Mouse (Mus musculus) cerebellum, adult 2 months (tissue): ENCODE measurements around the gene Socs5.

Source experiments
- CTCF ChIP-seq: fragments of 200-500 bp; IDR thresholded peaks from 2 replicates; pipeline ENCODE4 v1.5.1; 2011; ENCODE audit warnings: low read depth, mild to moderate bottlenecking, control low read depth, low read length, moderate library complexity, borderline replicate concordance; ENCODE audit not compliant: insufficient read depth
- POLR2A ChIP-seq: fragments of 200-500 bp; IDR thresholded peaks from 2 replicates; pipeline ENCODE4 v1.6.1; 2011; ENCODE audit warnings: low read length, control low read depth, borderline replicate concordance; ENCODE audit not compliant: insufficient read depth

GRCm38 (mm10) chr17:87132258-87132657 lies 24.8 kb downstream of the Socs5 start:
- TF ChIP-seq POLR2A (no peak), CTCF (no peak)
